Mouse (Mus musculus) heart, embryonic 11.5 days (tissue): ENCODE measurements around the gene Cdkal1. TPM values are rescaled to one million over a fixed set of nuclear protein-coding genes. Genes with fewer than 3 reads are reported as not detected.

Source experiments
- ATAC-seq: fragments of 200-750 bp; cut with Nextera tagmentation; replicated peaks from 2 replicates; pipeline ENCODE4 v1.8.0; 2017; ENCODE audit warnings: moderate library complexity; ENCODE audit not compliant: insufficient number of reproducible peaks, low FRiP score, low TSS enrichment
- H3K27ac ChIP-seq: fragments of 300-500 bp; sonication (generic); 2 replicates; pipeline ENCODE4 v1.5.1; 2014; ENCODE audit warnings: mild to moderate bottlenecking, low read depth, low read length
- H3K27me3 ChIP-seq: fragments of 300-500 bp; sonication (generic); 2 replicates; pipeline ENCODE4 v1.6.1; 2014; ENCODE audit warnings: mild to moderate bottlenecking, low read length, mixed read lengths; ENCODE audit not compliant: control insufficient read depth, insufficient read depth
- H3K36me3 ChIP-seq: fragments of 300-500 bp; sonication (generic); 2 replicates; pipeline ENCODE4 v1.6.1; 2014; ENCODE audit warnings: mild to moderate bottlenecking, low read length, moderate library complexity, mixed read lengths; ENCODE audit not compliant: control insufficient read depth, insufficient read depth
- H3K4me1 ChIP-seq: fragments of 300-500 bp; sonication (generic); 2 replicates; pipeline ENCODE4 v1.6.1; 2014; ENCODE audit warnings: low read length; ENCODE audit not compliant: control insufficient read depth, insufficient read depth
- H3K4me2 ChIP-seq: fragments of 300-500 bp; sonication (generic); 2 replicates; pipeline ENCODE4 v1.6.1; 2014; ENCODE audit warnings: mild to moderate bottlenecking, moderate library complexity
- H3K4me3 ChIP-seq: fragments of 300-500 bp; sonication (generic); 2 replicates; pipeline ENCODE4 v1.5.1; 2014; ENCODE audit warnings: low read depth, low read length
- H3K9ac ChIP-seq: fragments of 300-500 bp; sonication (generic); 2 replicates; pipeline ENCODE4 v1.6.1; 2014; ENCODE audit warnings: mild to moderate bottlenecking, low read depth, low read length, moderate library complexity
- H3K9me3 ChIP-seq: fragments of 300-500 bp; sonication (generic); replicated peaks from 2 replicates; pipeline ENCODE4 v1.6.1; 2016; ENCODE audit warnings: low read length; ENCODE audit not compliant: control insufficient read depth
- WGBS: fragments of 180-500 bp; shearing (Covaris S2); extraction: QIAGEN DNeasy Blood & Tissue Kit; methylation state at CpG from one replicate; pipeline ENCODE4 v1.1.7; 2014; ENCODE audit not compliant: insufficient replicate concordance; 5-methylcytosine and 5-hydroxymethylcytosine counted together
- polyA plus RNA-seq: library from polyadenylated mRNA; unstranded; fragments of >200 nt; fragmentation: Nextera tagmentation; extraction: Ambion mirVana; gene quantifications from 2 replicates; pipeline ENCODE4 v1.2.1, GENCODE M21; 2014

Gene Cdkal1
- polyA plus RNA-seq, 1 experiment from 2014 or later: 25.2 TPM

DNA sequence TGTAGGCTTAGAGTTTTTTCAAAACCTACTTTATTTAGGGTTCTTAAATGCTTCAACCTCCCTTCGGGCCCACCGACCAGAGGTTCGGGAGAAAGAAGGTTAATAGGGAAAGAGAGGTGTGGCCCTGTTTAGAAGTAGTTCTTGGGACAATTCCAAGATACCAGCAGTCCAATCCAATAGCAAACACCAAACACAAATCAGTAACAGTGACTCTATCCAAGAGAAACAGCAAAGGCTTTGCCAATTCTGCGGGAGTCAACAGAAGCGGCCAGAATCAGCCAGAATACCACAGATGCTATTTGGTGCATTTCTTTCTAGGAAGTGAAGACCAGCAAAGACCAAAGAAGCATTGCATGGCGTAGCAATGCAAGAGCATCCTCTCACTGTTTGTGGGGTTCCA, 646.7 kb downstream of the Cdkal1 start:
- H3K27me3 ChIP-seq: no peaks in the 10 kb centered on the region
- no peak for ATAC-seq
- 96% methylated on average over 6 of the region's 6 CpGs for WGBS
- no peaks in the 10 kb centered on the region for H3K36me3 ChIP-seq
- no peak overlapping the region for H3K4me3 ChIP-seq
- H3K4me2 ChIP-seq: no peak overlapping the region
- H3K9ac ChIP-seq: no peak overlapping the region
- H3K9me3 ChIP-seq: no peaks in the 10 kb centered on the region
- no peak overlapping the region for H3K27ac ChIP-seq
- H3K4me1 ChIP-seq: peaks cover 8% of the 10 kb centered on the region

DNA sequence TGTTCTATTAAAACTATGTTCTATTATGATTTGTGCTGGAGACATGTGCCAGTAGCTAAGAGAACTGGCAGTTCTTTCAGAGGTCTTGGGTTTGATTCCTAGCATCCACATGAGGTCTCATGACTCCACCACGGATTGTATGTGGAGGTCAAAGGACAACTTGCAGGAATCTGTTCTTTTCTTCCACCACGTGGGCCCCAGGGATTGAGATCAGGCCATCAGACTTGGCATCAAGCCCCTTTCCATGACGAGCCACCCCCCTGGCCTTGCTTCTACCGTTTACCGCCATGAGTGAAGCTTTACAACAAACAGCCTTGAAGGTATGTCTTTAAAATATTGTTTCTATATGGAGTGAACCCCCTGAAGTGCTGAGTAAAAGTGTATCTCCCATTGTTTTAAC, 651.6 kb downstream of the Cdkal1 start:
- Histone ChIP-seq H3K36me3 (no peaks in the 10 kb centered on the region), H3K4me1 (peaks cover 13% of the 10 kb centered on the region), H3K9me3 (no peaks in the 10 kb centered on the region), H3K27me3 (no peaks in the 10 kb centered on the region), H3K4me2 (no peak overlapping the region), H3K4me3 (no peak overlapping the region), H3K9ac (no peak overlapping the region), H3K27ac (no peak overlapping the region)
- no peak for ATAC-seq
- 81% methylated on average over 5 of the region's 5 CpGs for WGBS

DNA sequence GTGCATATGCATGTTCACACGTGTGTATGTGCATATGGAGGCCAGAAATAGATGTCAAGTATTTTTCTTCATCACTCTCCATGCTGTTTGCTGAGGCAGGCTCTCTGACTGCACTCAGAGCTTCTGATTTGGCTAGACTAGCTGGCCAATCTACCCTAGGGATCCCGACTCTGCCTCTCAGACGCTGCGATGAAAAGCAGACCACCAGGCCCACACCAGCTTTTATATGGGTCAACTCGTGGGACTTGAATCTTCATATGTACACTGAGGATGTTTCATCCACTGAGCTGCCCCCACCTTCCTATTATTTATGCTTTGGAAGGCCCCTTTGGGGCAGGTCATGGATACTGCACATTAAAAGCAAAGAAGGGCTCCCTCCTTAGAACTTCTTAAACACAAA, 652.0 kb downstream of the Cdkal1 start:
- no peaks in the 10 kb centered on the region for H3K9me3 ChIP-seq
- peaks cover 13% of the 10 kb centered on the region for H3K4me1 ChIP-seq
- no peak overlapping the region for H3K27ac ChIP-seq
- no peak overlapping the region for H3K9ac ChIP-seq
- no peaks in the 10 kb centered on the region for H3K36me3 ChIP-seq
- no peak overlapping the region for H3K4me3 ChIP-seq
- ATAC-seq: no peak
- no peak overlapping the region for H3K4me2 ChIP-seq
- WGBS: 83% methylated on average over 5 of the region's 5 CpGs
- H3K27me3 ChIP-seq: no peaks in the 10 kb centered on the region

DNA sequence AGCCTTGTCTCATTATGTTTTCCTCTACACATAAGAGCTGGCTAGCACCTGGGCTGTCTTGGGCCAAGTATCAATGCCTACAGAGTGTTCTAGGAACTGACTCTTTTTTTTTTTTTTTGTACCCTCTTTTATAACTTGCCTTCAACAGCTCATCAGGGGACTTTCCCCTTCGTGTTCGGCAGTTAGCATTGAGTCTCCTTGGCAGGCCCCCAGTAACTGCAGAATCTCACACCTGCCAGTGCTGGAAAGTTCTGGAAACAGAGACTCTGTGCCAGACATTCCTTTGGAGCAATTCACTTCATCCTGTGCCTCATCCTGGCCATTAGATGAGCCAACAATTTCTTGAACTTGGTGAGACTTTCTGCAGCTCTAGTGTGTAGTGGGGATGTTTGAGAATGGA, 652.9 kb downstream of the Cdkal1 start:
- 39% methylated on average over 2 of the region's 2 CpGs for WGBS
- ATAC-seq: no peak
- Histone ChIP-seq H3K9me3 (no peaks in the 10 kb centered on the region), H3K27me3 (no peaks in the 10 kb centered on the region), H3K4me2 (no peak overlapping the region), H3K4me3 (no peak overlapping the region), H3K4me1 (peaks cover 13% of the 10 kb centered on the region), H3K36me3 (no peaks in the 10 kb centered on the region), H3K9ac (no peak overlapping the region), H3K27ac (0 out of 2 replicates have a peak overlapping the region, but pooled peaks have one; percentile 1)

DNA sequence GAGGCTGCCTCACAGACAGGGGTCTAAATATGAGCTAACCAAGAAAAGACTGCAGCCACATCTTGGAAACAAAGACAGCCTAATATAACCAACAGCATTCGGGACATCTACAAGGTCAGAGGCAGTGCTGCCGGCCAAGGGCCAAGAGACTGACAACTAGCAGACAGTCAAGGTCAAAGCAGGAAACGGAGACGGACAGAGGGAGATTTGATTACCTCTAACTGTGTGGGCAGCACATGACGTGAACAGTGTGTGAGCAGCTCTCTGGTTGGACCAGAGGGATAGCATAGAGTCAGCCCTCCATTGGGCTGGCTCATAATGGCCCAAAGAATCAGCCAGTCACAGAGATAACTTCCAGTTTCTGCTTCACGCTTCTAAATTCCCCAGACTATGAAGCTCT, 655.8 kb downstream of the Cdkal1 start:
- H3K27me3 ChIP-seq: no peaks in the 10 kb centered on the region
- H3K9me3 ChIP-seq: no peaks in the 10 kb centered on the region
- H3K4me2 ChIP-seq: no peak overlapping the region
- H3K36me3 ChIP-seq: no peaks in the 10 kb centered on the region
- ATAC-seq: peak; percentile 82
- WGBS: 16% methylated on average over 6 of the region's 6 CpGs
- H3K4me1 ChIP-seq: peaks cover 21% of the 10 kb centered on the region
- no peak overlapping the region for H3K9ac ChIP-seq
- no peak overlapping the region for H3K4me3 ChIP-seq
- peak overlapping the region; percentile 89 for H3K27ac ChIP-seq

DNA sequence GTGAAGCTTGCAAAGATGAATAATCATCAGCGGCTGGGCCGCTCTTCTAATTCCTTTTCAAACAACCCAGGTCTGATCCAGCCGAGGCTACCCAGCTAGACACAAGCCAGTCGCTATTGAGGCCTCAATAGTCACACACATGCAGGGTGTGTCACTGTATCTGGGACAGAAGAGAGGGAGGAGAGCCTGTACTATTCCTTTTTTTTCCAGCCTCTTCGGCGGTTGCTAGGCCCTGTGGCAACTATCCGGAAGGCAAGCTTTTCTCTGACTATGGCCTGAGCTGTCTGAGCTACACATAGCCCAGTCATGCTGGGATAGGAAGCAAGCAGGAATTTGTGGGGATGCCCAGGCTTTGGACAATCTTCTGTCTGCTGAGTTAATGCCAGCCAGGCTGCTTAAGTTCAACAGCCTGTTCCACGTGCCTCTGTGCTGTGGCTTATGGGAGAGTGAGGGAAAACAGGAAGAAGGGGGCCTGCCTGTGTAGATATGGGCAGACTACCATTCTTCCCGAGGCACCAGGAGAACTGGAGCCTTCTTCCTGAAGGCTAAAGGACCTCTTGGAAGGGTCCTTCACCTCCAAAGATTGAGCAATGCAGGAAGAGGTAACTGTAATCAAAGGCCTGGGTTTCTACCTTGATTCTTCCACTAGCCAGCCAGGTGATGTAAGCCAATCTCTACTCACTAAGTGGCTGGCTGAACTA, 658.5 kb downstream of the Cdkal1 start:
- Histone ChIP-seq H3K4me1 (peaks cover 26% of the 10 kb centered on the region), H3K27me3 (no peaks in the 10 kb centered on the region), H3K9me3 (no peaks in the 10 kb centered on the region), H3K9ac (peak overlapping the region; percentile 22; the same call in 1 of the 2 replicates), H3K27ac (0 out of 2 replicates have a peak overlapping the region, but pooled peaks have one; percentile 22), H3K4me2 (no peak overlapping the region), H3K36me3 (no peaks in the 10 kb centered on the region), H3K4me3 (no peak overlapping the region)
- ATAC-seq: no peak
- 49% methylated on average over 9 of the region's 9 CpGs for WGBS

DNA sequence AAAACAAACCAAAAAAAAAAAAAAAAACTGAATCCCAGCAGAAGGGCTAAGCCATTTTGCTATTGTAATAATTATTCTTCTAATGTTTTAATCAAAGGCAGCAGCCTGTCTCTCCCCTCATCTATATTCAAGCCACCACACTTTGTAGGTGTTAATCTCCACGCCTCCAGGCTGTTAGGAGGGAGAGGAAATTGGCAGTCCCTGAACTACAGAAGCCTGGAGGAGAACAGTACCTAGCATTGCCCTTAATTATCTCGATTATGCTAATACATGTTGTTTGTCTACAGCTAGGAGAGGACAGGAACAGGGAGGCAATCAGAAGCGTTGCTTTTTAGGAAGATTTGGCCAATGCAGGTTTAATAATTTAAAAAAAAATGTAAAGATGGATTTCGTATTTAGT, 659.8 kb downstream of the Cdkal1 start:
- no peak for ATAC-seq
- Histone ChIP-seq H3K4me3 (no peak overlapping the region), H3K36me3 (no peaks in the 10 kb centered on the region), H3K9ac (no peak overlapping the region), H3K4me1 (peaks cover 26% of the 10 kb centered on the region), H3K27me3 (no peaks in the 10 kb centered on the region), H3K27ac (no peak overlapping the region), H3K9me3 (no peaks in the 10 kb centered on the region), H3K4me2 (no peak overlapping the region)
- whole genome bisulfite sequencing: 67% methylated on average over 4 of the region's 4 CpGs

DNA sequence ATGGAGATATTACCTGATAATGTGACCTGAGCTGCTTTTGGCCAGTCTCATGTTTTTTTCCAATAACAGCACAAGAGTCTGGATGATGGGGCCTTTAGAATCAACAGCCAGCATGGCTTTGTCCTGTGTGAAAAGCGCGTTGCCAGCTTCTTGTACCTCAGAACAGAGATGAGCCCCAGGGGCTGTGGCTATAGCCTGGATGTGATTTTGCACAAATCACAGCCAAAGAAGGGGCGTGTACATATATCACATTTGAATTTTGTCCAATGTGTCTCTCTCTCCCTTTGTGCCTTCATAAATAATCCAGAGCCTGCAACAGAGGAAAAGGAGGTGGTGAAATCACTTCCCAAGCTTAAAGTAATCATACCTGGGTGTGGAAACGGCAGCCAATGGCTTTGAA, 660.5 kb downstream of the Cdkal1 start:
- no peaks in the 10 kb centered on the region for H3K9me3 ChIP-seq
- no peaks in the 10 kb centered on the region for H3K36me3 ChIP-seq
- H3K4me1 ChIP-seq: peaks cover 27% of the 10 kb centered on the region
- ATAC-seq: no peak
- H3K27me3 ChIP-seq: no peaks in the 10 kb centered on the region
- no peak overlapping the region for H3K4me3 ChIP-seq
- WGBS: 79% methylated on average over 4 of the region's 4 CpGs
- no peak overlapping the region for H3K27ac ChIP-seq
- H3K4me2 ChIP-seq: no peak overlapping the region
- no peak overlapping the region for H3K9ac ChIP-seq

DNA sequence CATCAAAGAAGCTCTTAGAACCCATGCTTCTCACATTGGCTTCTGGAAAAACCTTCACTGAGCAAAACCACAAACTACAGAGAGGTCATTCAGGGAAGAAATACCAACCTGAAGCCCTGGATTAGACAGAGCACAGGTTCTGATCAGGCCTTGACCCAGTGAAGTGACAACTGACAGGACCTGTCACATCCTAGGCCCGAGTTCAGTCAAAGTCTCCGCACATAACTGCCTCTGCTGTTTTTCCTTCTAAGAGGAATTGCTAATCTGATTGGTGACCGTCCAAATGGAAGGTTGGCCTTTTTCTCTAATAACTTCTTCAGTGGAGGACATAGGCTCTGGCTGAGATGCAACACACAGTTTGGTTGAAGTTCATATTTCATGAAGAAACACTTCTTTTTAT, 662.8 kb downstream of the Cdkal1 start:
- WGBS: 32% methylated on average over 3 of the region's 3 CpGs
- peak overlapping the region; percentile 24 for H3K27ac ChIP-seq
- peaks cover 21% of the 10 kb centered on the region for H3K4me1 ChIP-seq

More for the DNA sequence above, 662.8 kb downstream of the Cdkal1 start:
- Histone ChIP-seq H3K27me3 (no peaks in the 10 kb centered on the region), H3K9ac (no peak overlapping the region), H3K4me3 (no peak overlapping the region), H3K9me3 (no peaks in the 10 kb centered on the region), H3K4me2 (no peak overlapping the region), H3K36me3 (no peaks in the 10 kb centered on the region)
- ATAC-seq: no peak
